Mouse (Mus musculus) liver, embryonic 16.5 days (tissue): ENCODE measurements at regions not wholly inside any gene's neighbourhood (a gene's known extent, or its start where the extent isn't known, plus 50 kb on each side); places are given as distances from the start of the nearest gene placed in this dataset.

Source experiments
- ATAC-seq: fragments of 200-750 bp; cut with Nextera tagmentation; 2 replicates; pipeline ENCODE4 v1.8.0; 2017; ENCODE audit warnings: low read depth, mild to moderate bottlenecking, moderate number of reproducible peaks, moderate library complexity
- H3K27ac ChIP-seq: fragments of 300-500 bp; sonication (generic); 2 replicates; pipeline ENCODE4 v1.5.1; 2014; ENCODE audit warnings: mild to moderate bottlenecking, low read length
- H3K27me3 ChIP-seq: fragments of 300-500 bp; sonication (generic); 2 replicates; pipeline ENCODE4 v1.6.1; 2014; ENCODE audit warnings: low read depth, low read length, mixed read lengths; ENCODE audit not compliant: control insufficient read depth, insufficient read depth
- H3K36me3 ChIP-seq: fragments of 300-500 bp; sonication (generic); 2 replicates; pipeline ENCODE4 v1.6.1; 2014; ENCODE audit warnings: mild to moderate bottlenecking; ENCODE audit not compliant: control insufficient read depth, insufficient read depth
- H3K4me1 ChIP-seq: fragments of 300-500 bp; sonication (generic); 2 replicates; pipeline ENCODE4 v1.6.1; 2014; ENCODE audit warnings: low read depth, low read length, mixed read lengths; ENCODE audit not compliant: control insufficient read depth
- H3K4me2 ChIP-seq: fragments of 300-500 bp; sonication (generic); 2 replicates; pipeline ENCODE4 v1.6.1; 2014; ENCODE audit warnings: low read depth, low read length, mixed read lengths
- H3K4me3 ChIP-seq: fragments of 300-500 bp; sonication (generic); 2 replicates; pipeline ENCODE4 v1.5.1; 2014; ENCODE audit warnings: low read depth, mild to moderate bottlenecking, low read length
- H3K9ac ChIP-seq: fragments of 300-500 bp; sonication (generic); 2 replicates; pipeline ENCODE4 v1.6.1; 2014; ENCODE audit warnings: low read depth, low read length
- H3K9me3 ChIP-seq: fragments of 300-500 bp; sonication (generic); replicated peaks from 2 replicates; pipeline ENCODE4 v1.6.1; 2016; ENCODE audit warnings: low read length; ENCODE audit not compliant: control insufficient read depth
- WGBS: fragments of 180-500 bp; shearing (Covaris S2); extraction: QIAGEN DNeasy Blood & Tissue Kit; methylation state at CpG from one replicate; pipeline ENCODE4 v1.1.7; 2014; ENCODE audit not compliant: insufficient replicate concordance; 5-methylcytosine and 5-hydroxymethylcytosine counted together

DNA sequence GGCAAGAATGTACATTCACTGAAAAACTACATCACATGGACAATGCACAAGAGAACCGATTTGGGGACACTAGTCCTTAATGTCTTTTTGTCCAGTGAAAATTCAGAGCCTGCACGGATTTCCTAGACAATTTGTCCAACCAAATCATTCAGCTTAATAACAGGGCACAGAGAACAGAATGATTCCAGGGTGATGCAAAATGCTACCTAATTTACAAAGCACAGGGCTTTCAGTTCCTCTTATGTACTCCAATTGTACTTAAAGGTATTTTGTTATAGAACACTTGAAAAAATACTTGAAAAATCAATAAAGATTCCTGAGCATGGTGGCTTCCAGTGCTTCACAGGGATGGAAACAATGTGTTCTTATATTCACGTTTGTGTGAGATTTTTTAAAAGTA is 75.2 kb upstream of the Pfn2 start:
- 49% methylated on average over 3 of the region's 3 CpGs for WGBS
- H3K4me1 ChIP-seq, result no peaks in the 10 kb centered on the region

DNA sequence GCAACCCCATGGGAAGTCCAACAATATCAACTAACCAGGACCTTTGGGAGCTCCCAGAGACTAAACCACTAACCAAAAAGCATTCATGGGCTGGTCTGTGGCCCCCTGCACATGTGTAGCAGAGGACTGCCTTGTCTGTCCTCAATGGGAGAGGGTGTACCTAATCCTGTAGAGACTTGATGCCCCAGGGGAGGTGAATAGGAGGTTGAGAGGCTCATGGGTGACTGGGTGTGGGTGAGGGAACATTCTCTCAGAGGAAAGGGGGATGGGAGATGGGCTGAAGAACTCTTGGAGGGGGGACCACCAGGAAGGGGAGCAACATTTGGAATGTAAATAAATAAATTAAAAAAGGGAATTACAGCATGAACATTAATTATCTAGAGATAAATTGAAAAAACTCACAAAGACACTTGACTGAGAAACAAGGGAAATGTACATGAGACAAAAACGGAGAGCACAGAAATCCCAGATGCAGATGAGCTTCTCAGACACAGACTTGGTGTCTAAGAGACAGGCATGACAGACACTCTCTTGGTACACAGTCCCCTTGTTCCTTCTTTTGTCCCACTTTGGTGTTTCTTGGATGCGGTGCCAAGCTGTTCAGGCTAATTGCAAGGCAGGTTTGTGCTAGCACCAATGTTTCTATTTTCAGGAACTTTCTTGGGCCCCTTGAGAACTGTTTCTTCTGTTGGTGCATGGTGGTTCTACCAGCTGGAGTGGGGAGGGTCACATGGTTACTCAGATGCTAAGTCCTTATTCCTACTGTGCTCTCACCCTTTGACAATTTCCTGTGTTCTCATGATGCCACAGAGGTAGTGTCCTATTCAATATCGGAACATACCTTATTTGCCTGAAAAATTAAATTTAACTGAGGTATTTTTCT is 85.0 kb upstream of the Pfn2 start:
- Histone ChIP-seq H3K27ac (no peak overlapping the region), H3K36me3 (no peaks in the 10 kb centered on the region), H3K4me2 (no peak overlapping the region), H3K27me3 (no peaks in the 10 kb centered on the region), H3K4me3 (no peak overlapping the region), H3K4me1 (no peaks in the 10 kb centered on the region), H3K9me3 (no peaks in the 10 kb centered on the region), H3K9ac (no peak overlapping the region)
- no peak for ATAC-seq
- 67% methylated on average over 3 of the region's 3 CpGs for WGBS

More for the DNA sequence above, 75.2 kb upstream of the Pfn2 start:
- H3K9me3 ChIP-seq, result no peaks in the 10 kb centered on the region
- H3K4me2 ChIP-seq, result no peak overlapping the region
- H3K36me3 ChIP-seq, result no peaks in the 10 kb centered on the region
- H3K4me3 ChIP-seq, result no peak overlapping the region
- H3K27me3 ChIP-seq, result no peaks in the 10 kb centered on the region
- H3K9ac ChIP-seq, result no peak overlapping the region
- ATAC-seq, result no peak
- no peak overlapping the region for H3K27ac ChIP-seq

DNA sequence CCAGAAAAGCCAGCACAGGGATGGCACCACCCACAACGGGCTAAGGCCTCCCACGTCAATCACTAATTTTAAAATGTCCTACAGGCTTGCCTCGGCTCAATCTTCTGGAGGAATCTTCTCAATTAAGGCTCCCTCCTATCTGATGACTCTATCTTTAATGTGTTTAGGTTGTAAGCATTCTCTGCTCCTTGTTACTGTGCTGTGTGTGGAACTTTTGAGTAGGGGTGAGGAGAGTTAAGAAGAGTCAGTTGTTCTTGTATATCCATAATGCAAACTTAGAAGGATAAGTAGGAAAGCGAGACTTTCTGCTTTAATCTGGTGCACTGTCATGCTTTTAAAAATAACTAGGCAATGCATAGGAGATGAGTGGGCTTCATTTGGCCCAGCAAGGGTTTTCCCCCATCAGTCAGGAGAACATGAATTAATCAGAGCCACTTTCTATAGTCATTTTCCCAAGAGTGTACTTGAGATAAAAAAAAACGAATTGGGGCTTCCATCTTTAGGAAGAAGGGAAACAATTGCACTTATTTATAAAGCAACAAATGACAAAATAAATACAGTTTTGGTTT is 87.2 kb upstream of the Pfn2 start:
- H3K4me3 ChIP-seq, result no peak overlapping the region
- no peaks in the 10 kb centered on the region for H3K36me3 ChIP-seq
- H3K4me1 ChIP-seq, result no peaks in the 10 kb centered on the region
- no peak overlapping the region for H3K9ac ChIP-seq
- no peak overlapping the region for H3K4me2 ChIP-seq
- H3K9me3 ChIP-seq, result no peaks in the 10 kb centered on the region
- no peaks in the 10 kb centered on the region for H3K27me3 ChIP-seq
- 50% methylated on average over 5 of the region's 5 CpGs for WGBS
- ATAC-seq, result no peak
- no peak overlapping the region for H3K27ac ChIP-seq

DNA sequence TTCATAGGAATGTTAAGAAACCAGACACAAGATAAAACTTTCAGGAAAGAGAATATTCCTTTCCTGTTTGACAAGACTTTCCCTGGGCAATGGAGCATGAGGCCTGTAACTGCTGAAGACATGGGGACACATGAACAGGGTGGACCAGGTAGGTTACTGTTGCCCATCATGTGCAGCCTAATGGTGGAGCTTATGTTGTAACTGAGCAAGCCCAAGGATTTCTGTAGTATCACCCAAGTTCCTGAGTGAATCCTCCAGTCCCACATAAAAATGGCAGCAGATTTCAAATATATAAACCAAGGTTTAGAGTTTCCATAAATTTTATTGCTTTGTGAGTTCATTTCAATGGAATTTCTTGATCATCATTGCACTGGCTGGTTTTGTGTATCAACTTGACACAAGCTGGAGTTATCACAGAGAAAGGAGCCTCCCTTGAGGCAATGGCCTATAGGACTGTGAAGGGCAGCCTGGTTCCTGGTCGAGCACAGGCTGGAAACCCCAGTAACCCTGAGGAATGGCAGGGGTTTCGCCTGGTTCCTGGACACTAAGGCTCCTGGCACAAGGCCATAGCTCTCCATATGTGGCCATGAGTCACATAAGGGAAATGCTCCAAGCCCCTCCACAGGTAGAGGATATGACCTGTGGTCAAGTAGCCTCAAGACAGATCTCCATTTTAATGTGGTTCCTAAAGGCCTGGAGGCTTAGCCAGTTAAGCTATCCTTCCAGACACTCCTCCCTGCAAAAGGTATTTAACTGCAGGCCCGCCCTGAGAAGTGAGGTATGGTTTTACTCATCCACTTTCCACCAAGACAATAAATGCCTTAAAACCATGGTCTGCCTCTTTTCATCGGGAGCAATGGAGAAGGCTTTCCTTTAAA is 92.9 kb upstream of the Pfn2 start:
- Histone ChIP-seq H3K36me3 (no peaks in the 10 kb centered on the region), H3K27ac (no peak overlapping the region), H3K9ac (no peak overlapping the region), H3K4me1 (no peaks in the 10 kb centered on the region), H3K9me3 (no peaks in the 10 kb centered on the region), H3K4me2 (no peak overlapping the region), H3K27me3 (no peaks in the 10 kb centered on the region), H3K4me3 (no peak overlapping the region)
- WGBS, result 59% methylated on average over 4 of the region's 4 CpGs
- ATAC-seq, result no peak

DNA sequence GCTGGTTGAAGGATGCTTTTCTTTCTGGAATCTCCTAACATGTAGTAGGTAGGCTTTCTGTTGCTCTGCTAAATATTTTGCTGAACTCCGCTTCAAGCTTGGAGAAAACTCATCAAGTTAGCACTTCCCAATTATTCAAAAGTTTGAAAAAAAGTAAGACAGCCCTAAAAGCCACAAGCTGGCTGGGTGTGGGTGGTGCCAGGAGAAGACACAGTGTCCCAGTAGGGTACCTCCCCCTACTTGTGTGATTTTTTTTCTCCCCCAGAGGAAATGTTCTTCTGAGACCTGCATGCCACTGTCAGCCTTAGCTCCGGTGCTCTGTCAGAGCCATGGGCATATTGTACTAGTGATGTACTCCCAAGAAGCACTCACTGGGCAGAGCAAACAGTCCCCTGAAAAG is 96.8 kb upstream of the Pfn2 start:
- 71% methylated on average over 2 of the region's 2 CpGs for WGBS
- H3K9ac ChIP-seq, result no peak overlapping the region
- H3K27me3 ChIP-seq, result no peaks in the 10 kb centered on the region
- no peak overlapping the region for H3K4me3 ChIP-seq
- H3K4me2 ChIP-seq, result no peak overlapping the region
- H3K36me3 ChIP-seq, result no peaks in the 10 kb centered on the region
- H3K27ac ChIP-seq, result no peak overlapping the region
- H3K4me1 ChIP-seq, result no peaks in the 10 kb centered on the region
- ATAC-seq, result no peak
- no peaks in the 10 kb centered on the region for H3K9me3 ChIP-seq

DNA sequence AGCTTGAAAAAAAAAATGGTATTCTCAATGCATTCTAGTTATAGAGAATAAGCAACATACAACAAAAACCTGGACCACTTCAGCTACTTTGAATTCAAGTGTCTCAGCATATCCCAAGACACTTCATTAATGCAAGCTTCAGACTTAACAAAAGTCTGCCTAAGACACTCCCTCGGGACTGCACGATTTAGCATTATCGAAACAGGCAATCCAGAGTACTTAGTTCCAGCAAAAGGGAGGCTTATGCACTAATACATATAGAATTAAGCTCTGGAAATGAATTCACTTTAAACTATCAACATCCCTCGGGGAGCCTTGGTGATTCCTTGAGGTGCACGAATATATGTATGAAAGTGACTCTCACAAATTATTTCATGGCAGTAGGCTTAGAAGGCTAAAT is 97.9 kb upstream of the Pfn2 start:
- 61% methylated on average over 5 of the region's 5 CpGs for WGBS
- no peak for ATAC-seq

DNA sequence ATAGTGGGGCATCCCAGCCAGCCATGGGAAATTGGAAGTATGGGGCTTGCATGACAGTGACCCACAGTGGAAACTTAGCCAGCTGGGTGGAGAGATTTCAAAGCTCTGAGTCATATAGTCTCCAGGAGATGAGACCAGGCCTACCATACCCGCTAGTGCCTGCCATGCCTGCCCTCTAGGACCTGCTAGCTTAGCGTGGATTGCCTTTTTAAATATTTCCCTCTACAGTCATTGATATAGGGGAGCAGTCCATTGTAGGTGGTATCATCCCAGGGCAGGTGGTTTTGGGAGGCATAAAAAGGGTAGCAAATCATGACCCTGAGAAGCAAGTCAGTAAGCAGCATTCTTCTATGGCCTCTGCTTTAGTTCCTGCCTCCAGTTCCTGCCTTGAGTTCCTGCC is 99.5 kb upstream of the Pfn2 start:
- Histone ChIP-seq H3K27me3 (no peaks in the 10 kb centered on the region), H3K9me3 (no peaks in the 10 kb centered on the region), H3K4me2 (no peak overlapping the region), H3K27ac (no peak overlapping the region), H3K36me3 (no peaks in the 10 kb centered on the region), H3K4me1 (no peaks in the 10 kb centered on the region), H3K4me3 (no peak overlapping the region), H3K9ac (no peak overlapping the region)
- 67% methylated on average over 2 of the region's 2 CpGs for WGBS
- ATAC-seq, result no peak

More for the DNA sequence above, 97.9 kb upstream of the Pfn2 start:
- H3K36me3 ChIP-seq, result no peaks in the 10 kb centered on the region
- H3K27ac ChIP-seq, result no peak overlapping the region
- H3K4me1 ChIP-seq, result no peaks in the 10 kb centered on the region
- H3K4me3 ChIP-seq, result no peak overlapping the region
- no peaks in the 10 kb centered on the region for H3K27me3 ChIP-seq
- H3K9me3 ChIP-seq, result no peaks in the 10 kb centered on the region
- H3K9ac ChIP-seq, result no peak overlapping the region
- no peak overlapping the region for H3K4me2 ChIP-seq

DNA sequence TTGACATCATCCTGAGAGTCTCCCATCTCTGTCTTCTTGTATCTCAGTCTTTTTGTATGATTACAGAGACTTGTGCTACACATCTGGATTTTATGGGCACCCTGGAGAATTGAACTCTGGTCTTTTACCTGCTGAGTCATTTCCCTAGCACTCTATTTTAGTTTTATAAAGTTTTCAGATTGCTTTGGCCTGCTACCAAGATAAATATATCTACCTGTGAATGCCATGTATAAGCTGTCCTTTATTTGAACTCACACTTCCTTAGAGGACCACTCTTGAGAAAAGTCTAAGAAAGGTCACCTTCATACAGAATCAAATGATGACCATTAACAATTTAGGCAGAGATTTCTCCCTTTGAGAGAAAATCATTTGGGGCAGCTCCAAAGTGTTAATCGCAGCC is 100.8 kb upstream of the Pfn2 start:
- H3K9me3 ChIP-seq, result no peaks in the 10 kb centered on the region
- H3K36me3 ChIP-seq, result no peaks in the 10 kb centered on the region
- no peak overlapping the region for H3K4me3 ChIP-seq
- no peak overlapping the region for H3K9ac ChIP-seq
- no peak for ATAC-seq
- 71% methylated on average over 1 of the region's 1 CpGs for WGBS
- H3K4me2 ChIP-seq, result no peak overlapping the region
- H3K27ac ChIP-seq, result no peak overlapping the region
- H3K27me3 ChIP-seq, result no peaks in the 10 kb centered on the region
- no peaks in the 10 kb centered on the region for H3K4me1 ChIP-seq
